Mouse (Mus musculus) brain, embryonic 14.5 days (tissue): ENCODE measurements at regions not wholly inside any gene's neighbourhood (a gene's known extent, or its start where the extent isn't known, plus 50 kb on each side); places are given as distances from the start of the nearest gene placed in this dataset.

ENCODE experiments used
- CTCF ChIP-seq: fragments of 200-500 bp; IDR thresholded peaks from 2 replicates; pipeline ENCODE4 v1.5.1; 2012; ENCODE audit warnings: inconsistent platforms, mild to moderate bottlenecking, moderate library complexity, borderline replicate concordance; ENCODE audit not compliant: insufficient read depth, insufficient read length; ENCODE audit errors: extremely low read depth
- POLR2A ChIP-seq: fragments of 200-500 bp; IDR thresholded peaks from 2 replicates; pipeline ENCODE4 v1.6.1; 2012; ENCODE audit warnings: mild to moderate bottlenecking, inconsistent platforms, borderline replicate concordance; ENCODE audit not compliant: poor library complexity, insufficient read depth, insufficient read length, severe bottlenecking; ENCODE audit errors: extremely low read depth

DNA sequence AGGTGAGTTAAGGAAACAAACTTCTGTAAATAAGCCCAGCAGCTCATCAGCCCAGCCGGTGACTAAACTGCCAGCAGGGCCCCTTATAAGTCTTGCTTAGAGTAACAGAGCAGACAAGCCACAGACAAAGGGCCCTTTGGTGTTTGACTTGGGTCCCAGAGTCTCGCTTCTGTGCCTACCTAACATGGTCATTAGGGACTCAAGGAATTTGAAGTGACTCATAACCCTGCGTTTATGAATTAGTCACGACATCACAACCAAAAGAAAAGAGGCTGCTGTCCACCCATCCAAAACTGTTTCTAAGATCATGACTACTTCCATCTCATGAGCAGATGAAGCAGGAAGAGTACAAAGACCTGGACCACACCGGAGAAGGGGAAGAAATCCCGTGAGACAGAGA is 227.5 kb upstream of the Fn1 start:
- TF ChIP-seq POLR2A (no peak), CTCF (no peak)
